Mouse (Mus musculus): ENCODE data around the gene Gm6871.
"Not testable (repeated sequence)": the region's sequence is repeated elsewhere in the genome, so short reads cannot be mapped to it uniquely, and the experiment has no call there.

The Gm6871 gene

GRCm38 (mm10) chr7:41573562-41573961, at the start of gene Gm6871:
Gm6871 (minus strand) TSS chr7:41573662.
- DNase-seq (ENCODE audit: low spot score in 2 of 2), result not testable (repeated sequence)

- DNase-seq (ENCODE audit: low spot score in 2 of 2), result not testable (repeated sequence)
Observed at GRCm38 (mm10) chr7:41616241-41616640, 42.8 kb upstream of the Gm6871 start.

GRCm38 (mm10) chr7:41611654-41612053, 38.2 kb upstream of the Gm6871 start:
- DNase-seq (ENCODE audit: low spot score in 2 of 2), result no peak

DNA sequence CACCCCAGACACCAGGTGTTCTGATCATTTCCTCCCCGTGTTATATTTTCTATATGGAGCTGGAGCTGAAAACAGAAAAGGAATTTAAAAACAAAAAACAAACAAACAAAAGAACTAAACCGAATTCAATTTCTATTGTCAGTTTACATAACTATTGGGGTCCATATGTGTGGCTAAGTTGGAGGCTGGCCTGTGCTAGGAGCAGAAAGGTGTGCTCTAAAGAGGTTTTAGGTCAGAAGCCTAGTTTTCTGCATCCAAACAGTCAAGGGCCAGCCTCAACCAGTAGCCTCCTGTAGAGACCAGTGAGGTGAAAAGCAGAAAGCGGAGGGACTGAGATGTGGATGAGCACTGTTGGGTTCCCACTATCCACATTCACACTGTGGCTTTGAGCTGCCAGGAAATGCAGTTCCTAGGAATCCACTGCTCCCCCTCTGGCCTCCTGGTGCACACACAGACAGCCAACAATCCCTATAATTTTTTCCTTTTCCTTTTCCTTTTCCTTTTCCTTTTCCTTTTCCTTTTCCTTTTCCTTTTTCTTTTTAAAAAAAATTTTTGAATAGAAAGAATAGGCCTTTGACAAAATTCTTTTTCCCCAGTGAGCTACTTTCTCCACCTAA, 26.6 kb upstream of the Gm6871 start:
- DNase-seq (ENCODE audit: low spot score in 2 of 2), result no peak

- peak; percentile 92 for DNase-seq (ENCODE audit: low spot score in 2 of 2)
Observed at GRCm38 (mm10) chr7:41599034-41599813, 25.8 kb upstream of the Gm6871 start, which contains the start of gene 2610021A01Rik. 2610021A01Rik (plus strand) TSS chr7:41599230.

DNA sequence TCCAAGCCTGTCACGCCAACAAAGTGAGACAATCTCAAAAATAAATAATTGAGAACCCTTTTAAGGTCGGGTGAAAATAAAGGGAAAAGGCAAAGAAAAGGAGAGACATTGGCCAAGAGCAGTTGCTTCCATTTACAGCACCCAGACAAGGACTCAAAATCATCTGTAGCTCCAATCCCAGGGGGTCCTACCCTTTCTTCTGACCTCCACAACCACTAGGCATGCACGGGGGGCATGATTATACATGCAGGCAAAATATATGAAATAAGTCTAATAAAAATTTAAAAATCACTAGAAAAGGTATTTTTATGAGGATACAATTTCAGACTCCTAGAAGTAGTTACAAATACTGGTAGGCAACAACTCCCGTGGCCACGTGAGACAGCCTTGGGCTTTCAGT, 25.2 kb upstream of the Gm6871 start:
- no peak for DNase-seq (ENCODE audit: low spot score in 2 of 2)

DNA sequence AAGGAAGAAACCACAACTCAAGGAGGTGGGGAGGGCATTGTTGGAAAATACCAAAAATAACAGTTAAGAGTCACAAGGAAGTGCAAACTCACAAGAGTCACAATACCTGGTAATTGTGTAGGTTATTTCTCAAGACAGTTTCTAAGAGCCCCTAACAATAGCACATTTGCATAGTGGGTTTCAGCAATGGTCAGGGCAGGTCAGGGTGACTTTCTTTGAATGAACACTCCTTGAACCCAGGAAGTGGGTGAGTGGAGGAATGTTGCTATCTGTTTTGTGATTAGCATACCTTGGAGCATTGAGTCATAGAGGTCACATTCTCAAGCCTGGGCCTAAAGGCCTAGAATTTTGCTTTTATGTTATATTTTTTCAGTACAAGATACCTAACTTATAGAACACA, 14.4 kb upstream of the Gm6871 start:
- not testable (repeated sequence) for DNase-seq (ENCODE audit: low spot score in 2 of 2)

GRCm38 (mm10) chr7:41582028-41582427, 8.6 kb upstream of the Gm6871 start:
- no peak for DNase-seq (ENCODE audit: low spot score in 2 of 2)

DNA sequence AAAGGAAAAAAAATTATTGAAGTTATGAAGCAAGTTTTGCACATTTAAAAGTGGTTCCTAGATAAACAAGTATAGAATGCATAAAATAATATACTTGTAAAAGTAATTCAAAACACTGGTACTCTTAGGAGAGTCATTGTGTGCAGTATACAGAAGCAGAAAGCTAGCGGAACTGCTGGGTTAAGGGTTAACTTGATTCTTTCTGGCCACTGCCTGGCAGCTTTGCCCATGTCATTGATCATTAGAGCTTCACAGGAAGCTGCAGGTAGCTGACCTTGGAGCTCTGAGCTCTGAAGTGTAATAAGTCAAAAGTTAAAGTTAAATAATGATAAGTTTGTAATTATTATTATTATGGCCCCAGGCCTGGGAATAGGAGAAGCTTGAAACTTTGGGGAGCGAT, 4.5 kb upstream of the Gm6871 start:
- no peak for DNase-seq (ENCODE audit: low spot score in 2 of 2)

- no peak for DNase-seq (ENCODE audit: low spot score in 2 of 2)
Observed at GRCm38 (mm10) chr7:41560681-41561080, 12.8 kb downstream of the Gm6871 start.

- no peak for DNase-seq (ENCODE audit: low spot score in 2 of 2)
Observed at GRCm38 (mm10) chr7:41512672-41513071, 60.8 kb downstream of the Gm6871 start.

DNA sequence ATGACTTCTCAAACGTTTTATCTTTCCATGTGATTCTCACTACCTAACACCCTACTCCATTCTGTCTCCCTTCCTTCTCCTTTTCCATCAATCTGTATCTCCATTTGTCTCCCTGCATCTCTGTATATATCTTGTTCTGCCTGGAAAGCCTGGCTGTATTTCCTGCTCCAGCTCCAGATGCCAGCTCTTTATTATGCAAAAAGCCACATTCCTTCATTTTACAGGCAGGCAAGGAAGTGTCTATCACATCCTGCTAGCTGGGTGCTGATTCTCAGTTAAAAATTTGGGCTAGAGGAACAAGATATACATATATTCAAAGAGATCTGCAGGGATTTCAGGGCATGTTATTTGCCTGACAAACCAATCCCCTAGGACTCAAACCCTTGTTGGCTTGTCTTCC, 61.3 kb downstream of the Gm6871 start:
- no peak for DNase-seq (ENCODE audit: low spot score in 2 of 2)

DNA sequence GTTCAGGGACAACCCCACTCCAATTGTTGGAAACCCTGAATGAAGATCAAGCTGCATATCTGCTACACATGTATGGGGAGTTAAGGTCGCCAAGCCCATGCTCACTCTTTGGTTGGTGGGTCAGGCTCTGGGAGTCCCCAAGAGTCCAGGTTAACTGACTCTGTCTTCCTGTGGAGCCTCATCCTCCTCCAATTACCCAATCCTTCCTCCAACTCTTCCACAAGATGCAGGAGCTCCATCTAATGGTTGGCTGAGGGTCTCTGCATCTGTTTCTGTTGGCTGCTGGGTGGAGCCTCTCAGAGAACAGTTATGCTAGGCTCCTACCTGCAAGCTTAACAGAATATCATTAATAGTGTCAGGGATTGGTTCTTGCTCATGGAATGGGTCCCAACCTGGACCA, 71.1 kb downstream of the Gm6871 start:
- DNase-seq (ENCODE audit: low spot score in 2 of 2), result no peak

DNA sequence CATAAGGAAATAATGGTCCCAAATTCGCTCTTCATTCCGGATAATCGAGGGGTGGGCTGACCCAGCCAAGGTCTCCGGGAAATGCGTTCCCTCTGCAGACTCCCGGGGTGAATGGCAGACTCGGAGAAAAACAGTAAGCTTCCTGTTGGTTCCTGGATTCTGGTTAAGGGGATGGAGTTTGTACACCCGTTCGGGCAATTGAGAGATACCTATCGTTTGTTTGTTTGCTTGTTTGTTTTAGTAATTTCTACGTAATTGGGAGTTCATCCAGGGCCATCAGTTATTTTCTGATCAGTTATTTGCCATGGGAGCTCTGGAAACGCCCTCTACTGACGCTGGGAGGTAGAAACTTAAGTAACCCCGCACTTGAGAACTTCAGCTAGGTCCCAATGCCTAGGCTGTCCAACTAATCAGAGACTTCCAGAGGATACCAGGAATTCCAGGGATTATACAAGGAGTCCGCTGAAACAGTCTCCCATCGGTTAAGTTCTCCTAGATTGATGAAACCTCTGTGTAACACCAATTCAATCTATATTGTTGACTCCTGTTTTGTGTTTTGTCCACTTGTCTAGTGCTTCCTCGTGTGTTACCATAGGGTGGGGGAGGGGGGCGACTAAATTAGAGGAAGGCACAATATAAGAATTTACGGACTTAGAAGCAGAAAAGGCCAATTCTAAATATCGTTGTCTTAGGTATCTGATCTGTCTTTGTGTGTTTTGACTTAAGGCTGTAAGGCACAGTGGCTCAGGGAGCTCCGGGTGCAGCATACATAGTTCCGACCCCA, 73.1 kb downstream of the Gm6871 start:
- peak; percentile 70 to 71 for DNase-seq (ENCODE audit: low spot score in 2 of 2)

- peak; percentile 99 for DNase-seq (ENCODE audit: low spot score in 2 of 2)
Observed at GRCm38 (mm10) chr7:41499389-41500049, 73.9 kb downstream of the Gm6871 start, which contains the start of the genes Gm20449 and AW146154. Gm20449 (minus strand) TSS chr7:41499417. AW146154 (minus strand) TSS chr7:41499890.

DNA sequence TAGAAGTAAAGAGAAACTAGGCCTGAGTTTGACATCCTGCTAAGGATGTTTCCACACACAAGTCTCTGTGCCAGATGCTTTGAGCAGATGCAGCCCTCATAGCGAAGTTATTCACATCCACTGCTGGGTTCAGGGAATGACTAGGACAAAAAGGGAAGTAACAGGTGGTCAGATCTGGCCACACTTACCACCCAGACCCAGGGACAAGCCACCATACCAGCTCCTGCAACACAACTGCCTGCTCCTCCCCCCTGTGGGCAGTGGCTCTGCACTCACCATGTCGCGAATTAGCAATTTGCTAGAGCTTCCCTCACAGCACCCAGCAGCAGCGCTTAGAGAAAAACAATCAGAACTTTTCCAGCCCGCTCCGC, 74.5 kb downstream of the Gm6871 start:
- not testable (repeated sequence) for DNase-seq (ENCODE audit: low spot score in 2 of 2)

DNA sequence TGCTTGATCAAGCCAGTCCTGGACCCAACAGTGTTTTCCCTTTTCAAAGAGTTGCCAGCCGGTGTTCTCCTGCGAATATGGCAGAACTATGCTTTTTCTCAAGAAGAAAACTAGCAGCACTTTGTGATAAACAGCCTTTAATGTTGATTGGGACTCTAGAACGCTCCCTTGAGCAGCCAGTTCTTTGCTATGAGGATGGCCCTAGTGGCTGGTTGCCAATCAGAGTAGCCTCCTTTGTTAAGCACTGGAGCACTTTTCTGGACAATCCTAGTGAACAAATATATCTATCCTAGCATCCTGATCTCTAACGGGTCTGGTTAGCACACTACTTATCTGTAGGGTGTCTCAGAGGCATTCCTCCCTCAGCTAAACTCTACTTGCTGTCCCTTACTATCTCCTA, 75.0 kb downstream of the Gm6871 start:
- not testable (repeated sequence) for DNase-seq (ENCODE audit: low spot score in 2 of 2)

GRCm38 (mm10) chr7:41497871-41498270, 75.6 kb downstream of the Gm6871 start:
- DNase-seq (ENCODE audit: low spot score in 2 of 2), result no peak

Data from heart, adult 9 months (tissue).